Mouse (Mus musculus): ENCODE measurements around the gene Trappc6a. TPM values are rescaled to one million over a fixed set of nuclear protein-coding genes. Genes with fewer than 3 reads are reported as not detected.

Trappc6a gene
- polyA plus RNA-seq, 1 experiment from 2014 or later, result 38.8 TPM

DNA sequence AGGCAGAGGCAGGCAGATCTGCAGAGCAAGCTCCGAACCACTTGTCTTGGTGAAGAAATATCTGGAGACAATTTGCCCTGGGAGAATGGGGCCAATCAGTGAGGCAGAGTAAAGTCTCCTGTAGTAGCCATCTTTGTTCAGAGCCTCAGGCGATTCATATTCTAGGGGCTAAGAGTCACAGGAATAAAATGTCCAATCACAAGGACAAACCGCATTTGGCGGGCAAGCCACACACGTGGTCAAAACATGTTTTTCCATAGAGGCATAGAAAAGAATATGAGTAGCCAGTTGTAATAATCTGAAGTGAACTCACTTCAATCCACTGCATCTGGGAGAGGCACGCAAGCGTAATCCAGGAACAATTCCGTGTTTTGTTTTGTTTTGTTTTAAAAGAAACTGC is 24.9 kb upstream of the Trappc6a start:
- WGBS, result 86% methylated on average over 8 of the region's 8 CpGs
- Histone ChIP-seq H3K27me3 (ENCODE audit: control insufficient read depth, insufficient read depth, low read length) (peaks cover 11% of the 10 kb centered on the region), H3K36me3 (replicated peaks; ENCODE audit: control insufficient read depth, insufficient read depth) (no peaks in the 10 kb centered on the region), H3K4me3 (replicated peaks; ENCODE audit: low read length) (no peak overlapping the region), H3K27ac (no peak overlapping the region), H3K4me2 (replicated peaks) (no peak overlapping the region), H3K9ac (no peak overlapping the region), H3K9me3 (ENCODE audit: control insufficient read depth, low read length) (no peaks in the 10 kb centered on the region), H3K4me1 (replicated peaks; ENCODE audit: control insufficient read depth, insufficient read depth, low read length) (no peaks in the 10 kb centered on the region)
- no peak for DNase-seq (ENCODE audit: low spot score)
- ATAC-seq (ENCODE audit: low FRiP score), result no peak

DNA sequence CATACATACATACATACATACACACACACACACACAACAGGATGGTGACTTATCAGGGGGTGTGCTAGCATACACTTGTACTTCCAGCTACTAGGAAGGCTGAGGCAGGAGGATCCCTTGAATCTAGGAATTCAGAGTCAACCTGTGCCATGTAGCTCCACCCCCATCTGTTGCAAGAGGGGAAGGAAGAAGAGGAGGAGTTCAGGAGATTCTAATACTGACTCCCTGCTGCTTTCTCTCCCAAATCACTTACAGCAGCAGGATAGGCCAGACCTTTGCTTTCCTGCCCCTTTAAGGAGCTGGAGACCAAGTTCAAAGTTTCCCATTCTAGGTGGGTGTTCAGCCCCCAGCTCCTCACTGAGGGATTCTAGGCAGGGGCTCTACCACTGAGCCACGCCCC is 22.7 kb upstream of the Trappc6a start:
- H3K4me2 ChIP-seq (replicated peaks), result no peak overlapping the region
- 0 out of 2 replicates have a peak, but pooled peaks cover 6% of the 10 kb centered on the region for H3K4me1 ChIP-seq (replicated peaks; ENCODE audit: control insufficient read depth, insufficient read depth, low read length)
- H3K4me3 ChIP-seq (replicated peaks; ENCODE audit: low read length), result no peak overlapping the region
- DNase-seq (ENCODE audit: low spot score) (no peak), ATAC-seq (ENCODE audit: low FRiP score) (no peak)
- no peak overlapping the region for H3K9ac ChIP-seq
- no peaks in the 10 kb centered on the region for H3K9me3 ChIP-seq (ENCODE audit: control insufficient read depth, low read length)
- H3K27me3 ChIP-seq (ENCODE audit: control insufficient read depth, insufficient read depth, low read length), result peaks cover 33% of the 10 kb centered on the region
- no peak overlapping the region for H3K27ac ChIP-seq
- H3K36me3 ChIP-seq (replicated peaks; ENCODE audit: control insufficient read depth, insufficient read depth), result no peaks in the 10 kb centered on the region
- 86% methylated on average over 1 of the region's 1 CpGs for WGBS

DNA sequence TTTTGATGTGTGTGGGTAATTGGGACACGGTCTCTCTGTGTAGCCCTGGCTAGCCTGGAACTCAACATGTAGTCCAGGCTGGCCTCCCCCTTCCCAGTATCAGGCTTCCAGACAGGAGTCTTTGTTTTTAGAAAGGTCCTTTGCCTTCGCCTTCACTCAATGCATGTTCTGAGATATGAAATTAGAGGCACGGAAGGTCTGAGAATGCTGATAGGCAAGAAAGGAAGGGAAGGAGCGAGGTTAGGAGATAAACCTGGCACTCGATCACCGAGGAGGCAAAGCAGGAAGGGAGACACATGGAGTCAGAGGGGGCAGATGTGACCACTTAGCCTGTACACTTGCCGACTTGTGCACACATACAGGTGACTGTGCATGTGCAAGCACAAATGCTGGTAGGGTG is 21.6 kb upstream of the Trappc6a start:
- ATAC-seq (ENCODE audit: low FRiP score) (no peak), DNase-seq (ENCODE audit: low spot score) (no peak)
- peaks cover 6% of the 10 kb centered on the region; the same call in 1 of the 2 replicates for H3K4me1 ChIP-seq (replicated peaks; ENCODE audit: control insufficient read depth, insufficient read depth, low read length)
- no peaks in the 10 kb centered on the region for H3K36me3 ChIP-seq (replicated peaks; ENCODE audit: control insufficient read depth, insufficient read depth)
- no peaks in the 10 kb centered on the region for H3K9me3 ChIP-seq (ENCODE audit: control insufficient read depth, low read length)
- H3K27ac ChIP-seq, result no peak overlapping the region
- no peak overlapping the region for H3K4me3 ChIP-seq (replicated peaks; ENCODE audit: low read length)
- 91% methylated on average over 7 of the region's 7 CpGs for WGBS
- H3K27me3 ChIP-seq (ENCODE audit: control insufficient read depth, insufficient read depth, low read length), result peaks cover 43% of the 10 kb centered on the region
- H3K4me2 ChIP-seq (replicated peaks), result no peak overlapping the region
- no peak overlapping the region for H3K9ac ChIP-seq

DNA sequence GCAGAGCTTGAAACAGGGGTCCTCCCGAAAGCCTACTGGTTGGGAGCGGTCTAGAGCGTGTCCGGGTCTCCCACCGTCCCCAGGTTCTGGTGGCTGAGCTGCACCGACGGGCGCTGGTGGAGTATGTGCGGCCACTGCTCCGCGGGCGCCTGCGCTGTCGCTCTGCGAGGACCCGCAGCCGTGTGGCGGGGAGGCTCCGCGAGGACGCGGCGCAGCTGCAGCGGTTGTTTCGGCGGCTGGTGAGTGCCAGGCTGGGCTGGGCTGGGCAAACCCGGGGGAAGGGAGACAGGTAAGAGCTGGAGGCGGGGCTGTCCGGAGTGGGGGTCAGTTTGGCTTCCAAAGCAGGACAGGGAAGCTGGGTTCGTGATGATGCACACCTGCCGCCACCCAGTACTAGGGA is 18.7 kb upstream of the Trappc6a start:
- 8% methylated on average over 30 of the region's 31 CpGs for WGBS
- H3K27me3 ChIP-seq (ENCODE audit: control insufficient read depth, insufficient read depth, low read length), result peaks cover 58% of the 10 kb centered on the region

DNA sequence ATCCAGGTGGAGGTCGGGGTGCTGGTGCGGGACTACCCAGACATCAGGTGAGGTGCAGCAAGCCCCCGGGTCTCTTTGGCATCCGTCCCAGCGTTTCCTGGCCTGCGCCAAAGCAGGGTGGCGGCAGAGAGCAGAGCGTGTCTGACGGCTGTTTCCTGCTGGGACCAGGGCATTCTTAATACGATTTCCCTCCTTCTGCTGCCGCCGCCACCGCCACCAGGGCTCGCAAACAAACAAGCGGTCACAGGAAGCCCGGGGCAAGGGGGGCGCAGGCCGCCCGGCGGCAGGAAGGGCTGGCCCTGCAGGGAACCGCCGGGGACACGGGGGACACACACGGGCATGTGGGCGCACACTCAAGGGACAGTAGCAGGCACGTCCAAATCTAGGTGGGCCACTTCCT is 16.5 kb upstream of the Trappc6a start:
- peaks cover 58% of the 10 kb centered on the region for H3K27me3 ChIP-seq (ENCODE audit: control insufficient read depth, insufficient read depth, low read length)
- peak overlapping the region; percentile 13; the same call in 1 of the 2 replicates for H3K4me3 ChIP-seq (replicated peaks; ENCODE audit: low read length)
- H3K27ac ChIP-seq, result no peak overlapping the region
- DNase-seq (ENCODE audit: low spot score) (no peak), ATAC-seq (ENCODE audit: low FRiP score) (no peak)
- no peaks in the 10 kb centered on the region for H3K36me3 ChIP-seq (replicated peaks; ENCODE audit: control insufficient read depth, insufficient read depth)
- 3% methylated on average over 26 of the region's 26 CpGs for WGBS
- H3K9me3 ChIP-seq (ENCODE audit: control insufficient read depth, low read length), result no peaks in the 10 kb centered on the region
- peak overlapping the region; percentile 46; the same call in 1 of the 2 replicates for H3K9ac ChIP-seq
- peak overlapping the region; percentile 40 for H3K4me2 ChIP-seq (replicated peaks)
- peaks cover 11% of the 10 kb centered on the region; the same call in 1 of the 2 replicates for H3K4me1 ChIP-seq (replicated peaks; ENCODE audit: control insufficient read depth, insufficient read depth, low read length)

More for the DNA sequence above, 18.7 kb upstream of the Trappc6a start:
- Histone ChIP-seq H3K4me3 (replicated peaks; ENCODE audit: low read length) (peak overlapping the region; percentile 24), H3K4me2 (replicated peaks) (peak overlapping the region; percentile 47), H3K9ac (peak overlapping the region; percentile 47), H3K27ac (no peak overlapping the region), H3K4me1 (replicated peaks; ENCODE audit: control insufficient read depth, insufficient read depth, low read length) (peaks cover 11% of the 10 kb centered on the region; the same call in 1 of the 2 replicates), H3K36me3 (replicated peaks; ENCODE audit: control insufficient read depth, insufficient read depth) (no peaks in the 10 kb centered on the region), H3K9me3 (ENCODE audit: control insufficient read depth, low read length) (no peaks in the 10 kb centered on the region)
- ATAC-seq (ENCODE audit: low FRiP score), result peak; percentile 59; the same call in 1 of the 2 replicates
- no peak for DNase-seq (ENCODE audit: low spot score)

DNA sequence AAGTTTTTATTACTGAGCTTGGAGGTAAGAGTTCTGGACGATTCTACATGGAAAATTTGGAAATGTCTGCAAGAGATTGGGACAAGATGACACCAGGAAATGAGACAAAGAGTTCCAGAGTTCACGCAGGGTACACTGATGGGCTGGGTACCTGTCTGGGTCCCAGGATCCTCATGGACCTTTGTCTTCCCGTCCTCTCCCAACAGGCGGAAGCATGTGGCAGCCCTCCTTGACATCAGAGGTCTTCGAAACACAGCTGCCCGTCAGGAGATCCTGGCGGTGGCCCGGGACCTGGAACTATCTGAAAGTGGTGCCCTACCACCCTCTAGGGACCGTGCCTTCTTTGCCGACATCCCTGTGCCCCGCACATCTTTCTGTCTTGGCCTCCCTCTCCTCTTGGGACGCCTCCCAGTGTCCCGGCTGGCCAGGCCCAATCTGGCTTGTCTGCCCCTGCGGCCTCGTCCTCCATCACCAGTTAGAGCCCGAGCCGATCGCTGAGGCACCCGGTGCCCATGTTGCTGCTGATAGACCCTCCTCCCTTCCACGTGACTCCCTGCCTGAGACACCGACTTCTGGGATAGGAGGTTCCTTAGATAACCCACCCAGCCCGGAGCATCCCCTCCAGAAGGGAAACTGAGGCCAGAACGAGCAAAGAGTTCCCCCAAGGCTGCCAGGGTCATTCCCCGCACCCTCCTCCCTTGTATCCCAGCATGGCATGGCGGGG is 13.3 kb upstream of the Trappc6a start:
- Histone ChIP-seq H3K4me1 (replicated peaks; ENCODE audit: control insufficient read depth, insufficient read depth, low read length) (peaks cover 7% of the 10 kb centered on the region; the same call in 1 of the 2 replicates), H3K27ac (no peak overlapping the region), H3K4me2 (replicated peaks) (no peak overlapping the region), H3K27me3 (ENCODE audit: control insufficient read depth, insufficient read depth, low read length) (peaks cover 32% of the 10 kb centered on the region), H3K36me3 (replicated peaks; ENCODE audit: control insufficient read depth, insufficient read depth) (no peaks in the 10 kb centered on the region), H3K9me3 (ENCODE audit: control insufficient read depth, low read length) (no peaks in the 10 kb centered on the region), H3K4me3 (replicated peaks; ENCODE audit: low read length) (no peak overlapping the region), H3K9ac (no peak overlapping the region)
- 80% methylated on average over 25 of the region's 25 CpGs for WGBS
- no peak for ATAC-seq (ENCODE audit: low FRiP score)
- DNase-seq (ENCODE audit: low spot score), result no peak

DNA sequence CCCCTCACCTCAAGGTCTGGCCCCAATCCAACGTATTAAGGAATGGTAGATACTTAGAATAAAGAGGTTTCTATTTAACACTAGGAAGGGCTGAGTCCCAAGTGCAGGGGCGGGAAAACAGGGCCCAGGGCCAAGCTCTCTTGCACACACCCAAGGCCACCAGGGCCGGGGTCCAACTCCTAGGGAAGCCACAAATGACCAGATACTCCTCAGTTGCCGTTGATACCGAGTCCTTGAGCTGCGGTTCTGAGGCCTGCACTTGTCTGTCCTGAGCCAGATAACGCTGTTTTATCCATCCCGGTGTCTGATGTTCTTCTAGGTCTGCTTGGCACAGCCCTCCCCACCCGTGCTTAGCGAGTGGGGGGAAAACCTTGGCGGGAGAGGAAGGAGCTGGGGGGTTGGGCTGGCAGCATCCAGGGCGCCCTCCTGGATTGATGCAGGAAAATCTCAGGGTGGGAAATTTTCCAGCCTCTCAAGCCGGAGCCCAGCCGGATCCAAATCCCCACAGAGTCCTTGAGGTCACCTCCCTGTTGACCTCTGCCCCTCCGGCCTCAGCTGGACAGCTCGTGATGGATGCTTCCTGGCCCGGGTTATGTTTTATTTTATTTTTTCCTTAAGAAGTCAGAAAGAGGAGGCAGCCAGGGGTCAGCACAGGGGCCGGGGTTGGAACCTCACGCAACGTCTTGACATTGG is 12.5 kb upstream of the Trappc6a start:
- H3K9me3 ChIP-seq (ENCODE audit: control insufficient read depth, low read length), result no peaks in the 10 kb centered on the region
- no peak overlapping the region for H3K27ac ChIP-seq
- H3K9ac ChIP-seq, result no peak overlapping the region
- no peak overlapping the region for H3K4me2 ChIP-seq (replicated peaks)
- H3K36me3 ChIP-seq (replicated peaks; ENCODE audit: control insufficient read depth, insufficient read depth), result no peaks in the 10 kb centered on the region
- no peak for DNase-seq (ENCODE audit: low spot score)
- no peak overlapping the region for H3K4me3 ChIP-seq (replicated peaks; ENCODE audit: low read length)
- peaks cover 24% of the 10 kb centered on the region for H3K27me3 ChIP-seq (ENCODE audit: control insufficient read depth, insufficient read depth, low read length)
- WGBS, result 76% methylated on average over 20 of the region's 20 CpGs
- ATAC-seq (ENCODE audit: low FRiP score), result no peak
- peaks cover 6% of the 10 kb centered on the region; the same call in 1 of the 2 replicates for H3K4me1 ChIP-seq (replicated peaks; ENCODE audit: control insufficient read depth, insufficient read depth, low read length)

DNA sequence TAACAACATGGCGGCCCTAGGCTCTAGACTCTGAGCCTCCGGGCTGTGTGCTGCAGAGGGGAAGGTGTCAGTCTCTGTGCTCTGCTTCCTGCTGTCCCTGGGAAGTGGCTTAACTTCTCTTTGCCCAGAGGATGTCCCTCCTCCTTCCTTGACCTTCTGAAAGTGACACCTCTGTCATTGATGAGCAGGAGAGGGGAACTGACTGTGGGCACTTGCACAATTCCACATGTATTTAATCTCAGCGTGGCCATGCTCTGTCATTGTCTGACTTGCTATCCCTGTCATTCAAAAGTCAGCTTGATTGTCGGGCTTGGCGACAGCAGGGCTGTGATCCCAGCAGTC is 12.0 kb upstream of the Trappc6a start:
- DNase-seq (ENCODE audit: low spot score), result no peak
- Histone ChIP-seq H3K36me3 (replicated peaks; ENCODE audit: control insufficient read depth, insufficient read depth) (no peaks in the 10 kb centered on the region), H3K4me1 (replicated peaks; ENCODE audit: control insufficient read depth, insufficient read depth, low read length) (peaks cover 6% of the 10 kb centered on the region; the same call in 1 of the 2 replicates), H3K4me2 (replicated peaks) (no peak overlapping the region), H3K27me3 (ENCODE audit: control insufficient read depth, insufficient read depth, low read length) (peaks cover 19% of the 10 kb centered on the region), H3K4me3 (replicated peaks; ENCODE audit: low read length) (no peak overlapping the region), H3K9me3 (ENCODE audit: control insufficient read depth, low read length) (no peaks in the 10 kb centered on the region), H3K27ac (no peak overlapping the region), H3K9ac (no peak overlapping the region)
- 59% methylated on average over 5 of the region's 5 CpGs for WGBS
- no peak for ATAC-seq (ENCODE audit: low FRiP score)

DNA sequence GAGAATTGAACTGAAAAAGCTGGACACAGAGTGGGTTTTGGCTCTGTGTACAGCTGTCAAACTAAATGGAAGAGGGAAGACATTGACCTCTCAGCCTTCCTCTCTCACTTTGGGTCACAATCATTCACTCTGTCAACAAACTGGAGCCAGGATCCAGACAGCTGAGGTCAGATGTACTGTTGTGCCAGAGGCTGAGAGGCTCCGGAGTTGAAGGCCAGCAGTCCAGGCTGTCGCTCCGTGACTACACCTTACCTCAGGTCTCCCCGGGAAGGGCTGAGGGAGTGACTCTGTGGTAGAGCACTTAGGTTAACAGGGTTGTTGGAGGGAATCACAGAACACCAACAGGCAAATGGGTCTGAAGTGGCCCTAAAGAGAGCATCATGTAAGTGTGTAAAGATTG is 9.9 kb upstream of the Trappc6a start:
- H3K9me3 ChIP-seq (ENCODE audit: control insufficient read depth, low read length), result no peaks in the 10 kb centered on the region
- no peaks in the 10 kb centered on the region for H3K36me3 ChIP-seq (replicated peaks; ENCODE audit: control insufficient read depth, insufficient read depth)
- H3K27ac ChIP-seq, result no peak overlapping the region
- 0 out of 2 replicates have a peak, but pooled peaks cover 3% of the 10 kb centered on the region for H3K27me3 ChIP-seq (ENCODE audit: control insufficient read depth, insufficient read depth, low read length)
- no peak overlapping the region for H3K4me3 ChIP-seq (replicated peaks; ENCODE audit: low read length)
- WGBS, result 79% methylated on average over 4 of the region's 4 CpGs
- H3K4me2 ChIP-seq (replicated peaks), result no peak overlapping the region
- no peak for DNase-seq (ENCODE audit: low spot score)
- no peak overlapping the region for H3K9ac ChIP-seq
- no peaks in the 10 kb centered on the region for H3K4me1 ChIP-seq (replicated peaks; ENCODE audit: control insufficient read depth, insufficient read depth, low read length)
- no peak for ATAC-seq (ENCODE audit: low FRiP score)
